Mouse (Mus musculus): ENCODE measurements around the gene Gm45716. TPM values are rescaled to one million over a fixed set of nuclear protein-coding genes. Genes with fewer than 3 reads are reported as not detected.

The Gm45716 gene
- total RNA-seq, 2 experiments from 2014 or later, result 2.6 to 5.3 TPM

- DNase-seq, result no peak
Observed at GRCm38 (mm10) chr11:90283601-90284000, 96.1 kb downstream of the Gm45716 start.

GRCm38 (mm10) chr11:90284079-90284478 lies 96.6 kb downstream of the Gm45716 start:
- DNase-seq, result no peak

- DNase-seq, result no peak
Observed at GRCm38 (mm10) chr11:90284623-90285022, 97.1 kb downstream of the Gm45716 start.

- no peak for DNase-seq
Observed at GRCm38 (mm10) chr11:90286550-90287154, 99.2 kb downstream of the Gm45716 start.

- no peak for DNase-seq
Observed at GRCm38 (mm10) chr11:90291156-90291555, 103.7 kb downstream of the Gm45716 start.

GRCm38 (mm10) chr11:90292766-90293165 lies 105.3 kb downstream of the Gm45716 start:
- no peak for DNase-seq

GRCm38 (mm10) chr11:90294622-90295021 lies 107.1 kb downstream of the Gm45716 start:
- no peak for DNase-seq

Other genes with a start within 250 kb of the Gm45716 start
- gene Pctp, start 184.8 kb upstream of the Gm45716 start, total RNA-seq (2021), result 1 to 10 TPM; 5.0 to 9.0 TPM
- 1 to 10 TPM; 3.3 to 7.1 TPM for gene Tmem100, start 157.3 kb upstream of the Gm45716 start, total RNA-seq (2021)
- gene Mmd, start 61.8 kb downstream of the Gm45716 start, total RNA-seq (2021), result 100 to 1,000 TPM in 1 of 2 experiments, 10 to 100 TPM in 1; 86.1 to 156 TPM
- 10 to 100 TPM in 1 of 2 experiments, 1 to 10 TPM in 1; 10.0 to 13.7 TPM for gene Hlf, start 203.2 kb downstream of the Gm45716 start, total RNA-seq (2021)